Mouse (Mus musculus) embryonic facial prominence, embryonic 14.5 days (tissue): Measurements from ENCODE around the gene Dglucy. TPM values are rescaled to one million over a fixed set of nuclear protein-coding genes. Genes with fewer than 3 reads are reported as not detected.

Experiments
- ATAC-seq: fragments of 200-750 bp; cut with Nextera tagmentation; 2 replicates; pipeline ENCODE4 v1.8.0; 2017; ENCODE audit warnings: low read depth, moderate number of reproducible peaks, moderate TSS enrichment
- DNase-seq: peaks from one replicate; pipeline ENCODE4 v3.0.0-alpha.2; 2015; ENCODE audit warnings: low spot score
- H3K27ac ChIP-seq: fragments of 300-500 bp; sonication (generic); replicated peaks from 2 replicates; pipeline ENCODE4 v1.5.1; 2014; ENCODE audit warnings: low read depth, mild to moderate bottlenecking, low read length, moderate library complexity
- H3K27me3 ChIP-seq: fragments of 300-500 bp; sonication (generic); replicated peaks from 2 replicates; pipeline ENCODE4 v1.6.1; 2014; ENCODE audit warnings: low read length; ENCODE audit not compliant: control insufficient read depth, insufficient read depth
- H3K36me3 ChIP-seq: fragments of 300-500 bp; sonication (generic); 2 replicates; pipeline ENCODE4 v1.6.1; 2014; ENCODE audit warnings: low read length, mixed read lengths; ENCODE audit not compliant: control insufficient read depth, insufficient read depth
- H3K4me1 ChIP-seq: fragments of 300-500 bp; sonication (generic); 2 replicates; pipeline ENCODE4 v1.6.1; 2014; ENCODE audit warnings: antibody characterized with exemption, low read length; ENCODE audit not compliant: control insufficient read depth, insufficient read depth
- H3K4me2 ChIP-seq: fragments of 300-500 bp; sonication (generic); 2 replicates; pipeline ENCODE4 v1.6.1; 2014; ENCODE audit warnings: low read depth, mild to moderate bottlenecking, low read length, moderate library complexity, mixed read lengths
- H3K4me3 ChIP-seq: fragments of 300-500 bp; sonication (generic); 2 replicates; pipeline ENCODE4 v1.5.1; 2014; ENCODE audit warnings: low read depth, mild to moderate bottlenecking, low read length
- H3K9ac ChIP-seq: fragments of 300-500 bp; sonication (generic); 2 replicates; pipeline ENCODE4 v1.6.1; 2014; ENCODE audit warnings: low read depth, mild to moderate bottlenecking, low read length, moderate library complexity, mixed read lengths
- H3K9me3 ChIP-seq: fragments of 300-500 bp; sonication (generic); 2 replicates; pipeline ENCODE4 v1.6.1; 2016; ENCODE audit warnings: low read length; ENCODE audit not compliant: control insufficient read depth
- WGBS: fragments of 180-500 bp; shearing (Covaris S2); extraction: QIAGEN DNeasy Blood & Tissue Kit; methylation state at CpG from one replicate; pipeline ENCODE4 v1.1.7; 2014; 5-methylcytosine and 5-hydroxymethylcytosine counted together
- polyA plus RNA-seq: library from polyadenylated mRNA; unstranded; fragments of >200 nt; fragmentation: Nextera tagmentation; extraction: Ambion mirVana; gene quantifications from 2 replicates; pipeline ENCODE4 v1.2.1, GENCODE M21; 2014

The Dglucy gene
- polyA plus RNA-seq, 1 experiment from 2014 or later = 4.9 TPM

DNA sequence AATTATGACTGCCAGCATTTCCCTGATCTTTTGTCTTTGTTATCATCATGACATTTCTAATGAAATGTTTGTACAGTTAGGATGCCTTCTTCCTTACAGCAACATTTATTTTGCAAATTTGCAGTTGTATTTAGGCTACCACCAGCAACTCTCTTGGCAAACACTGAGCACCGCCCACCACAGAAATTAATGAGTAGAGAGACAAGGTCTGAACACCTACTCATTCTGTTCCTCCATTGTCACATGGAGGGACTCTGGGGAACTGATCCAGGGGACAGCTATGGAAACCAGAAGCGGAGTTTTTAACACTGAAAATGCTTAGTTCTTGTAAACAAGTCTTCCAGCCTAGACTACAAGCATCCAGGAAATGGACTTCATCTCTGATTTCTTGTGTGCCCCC is 35.0 kb downstream of the Dglucy start:
- no peak overlapping the region for H3K27ac ChIP-seq
- H3K27me3 ChIP-seq = no peaks in the 10 kb centered on the region
- H3K9me3 ChIP-seq = no peaks in the 10 kb centered on the region
- H3K9ac ChIP-seq = no peak overlapping the region
- WGBS = 88% methylated on average over 2 of the region's 2 CpGs
- H3K4me1 ChIP-seq = no peaks in the 10 kb centered on the region
- no peak for DNase-seq
- no peaks in the 10 kb centered on the region for H3K36me3 ChIP-seq
- H3K4me3 ChIP-seq = no peak overlapping the region
- no peak overlapping the region for H3K4me2 ChIP-seq
- ATAC-seq = no peak

DNA sequence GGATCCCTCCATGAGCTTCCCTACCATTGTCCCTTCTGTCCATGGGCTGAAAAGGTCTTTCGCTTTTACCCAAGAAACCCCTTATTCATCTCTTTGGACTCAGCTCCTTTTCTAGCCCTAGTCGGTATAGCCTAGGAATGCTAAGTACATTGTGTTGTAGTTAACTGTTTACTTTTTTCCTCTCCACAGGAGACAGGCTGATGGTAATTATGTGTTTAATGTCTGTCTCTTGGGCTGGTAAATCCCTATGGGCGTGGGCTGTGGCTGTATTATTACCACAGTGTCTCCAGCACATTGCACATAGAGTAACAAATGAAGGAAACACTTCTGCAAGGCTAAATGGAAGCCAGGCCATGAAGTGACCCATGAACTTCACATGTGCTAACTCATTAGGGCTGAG is 35.8 kb downstream of the Dglucy start:
- Histone ChIP-seq H3K4me3 (no peak overlapping the region), H3K4me2 (no peak overlapping the region), H3K36me3 (no peaks in the 10 kb centered on the region), H3K9ac (no peak overlapping the region), H3K27me3 (no peaks in the 10 kb centered on the region), H3K27ac (no peak overlapping the region), H3K4me1 (no peaks in the 10 kb centered on the region), H3K9me3 (no peaks in the 10 kb centered on the region)
- 83% methylated on average over 3 of the region's 3 CpGs for WGBS
- no peak for ATAC-seq
- DNase-seq = no peak

DNA sequence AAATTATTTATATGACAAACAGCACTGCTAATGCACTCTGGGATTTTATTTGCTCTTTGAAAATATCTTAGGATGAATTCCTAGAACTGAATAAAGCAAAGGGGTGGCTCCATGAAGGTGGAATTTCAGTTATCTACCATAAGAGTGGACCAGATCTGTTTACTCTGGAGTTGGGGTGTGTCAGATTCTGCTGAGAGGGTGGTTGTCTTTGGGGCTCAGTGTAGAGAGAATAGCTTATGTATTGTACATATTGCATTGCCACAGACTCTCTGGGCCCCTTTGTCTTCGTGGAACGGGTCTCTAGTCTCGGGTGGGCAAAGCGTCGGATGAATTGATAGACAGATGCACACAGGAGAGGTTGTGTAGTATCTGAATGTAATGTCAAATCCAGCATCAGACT is 38.0 kb downstream of the Dglucy start:
- H3K9me3 ChIP-seq = no peaks in the 10 kb centered on the region
- H3K4me3 ChIP-seq = no peak overlapping the region
- H3K27ac ChIP-seq = no peak overlapping the region
- DNase-seq (no peak), ATAC-seq (no peak)
- WGBS = 77% methylated on average over 5 of the region's 5 CpGs
- no peaks in the 10 kb centered on the region for H3K36me3 ChIP-seq
- H3K27me3 ChIP-seq = no peaks in the 10 kb centered on the region
- no peaks in the 10 kb centered on the region for H3K4me1 ChIP-seq
- H3K4me2 ChIP-seq = no peak overlapping the region
- no peak overlapping the region for H3K9ac ChIP-seq

DNA sequence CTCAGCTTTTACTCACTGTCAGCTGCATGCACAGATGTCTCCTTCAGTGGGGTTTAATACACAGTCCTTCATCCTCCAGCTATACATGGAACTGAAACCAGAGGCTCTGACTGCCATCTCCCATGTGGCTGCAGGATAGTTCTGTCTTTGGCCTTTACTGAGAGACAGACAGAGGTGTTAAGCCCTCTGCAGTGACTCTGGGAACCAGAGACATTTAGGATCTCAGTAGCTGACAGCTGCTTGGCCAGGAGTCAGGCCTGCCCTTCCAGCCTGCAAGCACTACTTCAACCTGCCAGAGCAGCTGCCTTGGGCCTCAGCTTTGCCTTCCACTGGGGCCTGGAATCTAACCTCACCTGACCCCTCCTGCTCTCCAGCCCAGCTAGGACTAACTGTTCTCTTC is 41.1 kb downstream of the Dglucy start:
- Histone ChIP-seq H3K4me2 (no peak overlapping the region), H3K36me3 (no peaks in the 10 kb centered on the region), H3K9me3 (no peaks in the 10 kb centered on the region), H3K9ac (no peak overlapping the region), H3K4me3 (no peak overlapping the region), H3K4me1 (no peaks in the 10 kb centered on the region), H3K27me3 (no peaks in the 10 kb centered on the region), H3K27ac (no peak overlapping the region)
- ATAC-seq = peak; percentile 60; the same call in 1 of the 2 replicates
- DNase-seq = peak; percentile 63

DNA sequence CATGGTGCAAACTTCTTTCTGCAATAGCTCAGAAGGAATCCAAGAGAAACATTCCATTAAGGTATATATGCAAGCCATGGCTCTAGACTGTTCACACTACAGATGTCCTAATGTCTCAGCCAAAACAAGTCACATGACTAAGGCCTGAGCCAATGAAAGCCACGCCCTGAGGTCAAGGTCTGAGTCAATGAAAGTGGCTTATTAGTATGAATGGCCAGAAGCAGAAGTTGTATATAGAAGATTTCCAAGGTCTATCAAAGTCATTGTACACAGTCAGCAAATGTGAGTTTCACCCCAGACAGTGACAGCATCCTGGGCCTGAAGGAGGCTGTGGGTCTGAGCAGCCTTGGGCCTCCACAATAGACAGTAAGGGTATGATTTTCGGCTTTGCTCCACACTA is 52.2 kb downstream of the Dglucy start:
- no peaks in the 10 kb centered on the region for H3K9me3 ChIP-seq
- 70% methylated on average over 2 of the region's 2 CpGs for WGBS
- H3K4me2 ChIP-seq = no peak overlapping the region
- no peaks in the 10 kb centered on the region for H3K27me3 ChIP-seq
- H3K36me3 ChIP-seq = no peaks in the 10 kb centered on the region
- no peak overlapping the region for H3K27ac ChIP-seq
- ATAC-seq = no peak
- no peak overlapping the region for H3K9ac ChIP-seq
- no peak overlapping the region for H3K4me3 ChIP-seq
- no peaks in the 10 kb centered on the region for H3K4me1 ChIP-seq
- no peak for DNase-seq

DNA sequence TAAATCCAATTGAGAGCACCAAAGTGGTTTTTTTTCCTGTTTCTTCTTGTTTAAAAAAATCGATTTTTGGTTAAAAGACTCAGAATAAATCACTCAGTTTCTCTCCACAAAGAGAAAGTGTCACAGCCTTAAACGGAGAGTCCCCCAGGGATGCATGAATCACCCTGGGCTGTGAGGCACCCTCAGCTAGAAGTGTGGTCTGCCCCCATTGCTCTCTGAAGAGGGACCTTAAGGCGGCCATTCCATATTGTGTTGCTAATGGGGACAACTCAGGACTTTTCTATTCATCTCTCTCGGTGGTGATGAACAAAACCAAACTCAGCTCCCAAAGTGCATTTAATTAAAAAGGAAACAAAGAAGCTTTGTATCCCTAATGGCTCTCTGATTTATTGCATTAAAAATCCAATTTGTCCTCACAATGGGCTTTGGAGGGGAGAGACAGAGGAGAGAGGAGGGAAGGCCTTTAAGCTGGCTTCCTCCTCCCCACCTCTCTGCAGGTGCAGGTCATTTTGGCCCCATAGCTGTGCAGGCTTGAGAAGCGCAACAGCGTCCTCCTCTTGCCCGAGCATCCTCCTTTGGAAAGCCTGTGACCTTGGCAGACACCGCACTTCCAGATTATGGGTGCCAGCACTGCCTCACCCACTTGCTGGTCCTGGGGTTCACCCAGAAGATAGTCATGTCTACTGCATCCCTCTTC is 52.9 kb downstream of the Dglucy start:
- no peak for DNase-seq
- Histone ChIP-seq H3K27me3 (no peaks in the 10 kb centered on the region), H3K4me3 (no peak overlapping the region), H3K4me2 (no peak overlapping the region), H3K4me1 (no peaks in the 10 kb centered on the region), H3K27ac (no peak overlapping the region), H3K9me3 (no peaks in the 10 kb centered on the region), H3K36me3 (no peaks in the 10 kb centered on the region), H3K9ac (no peak overlapping the region)
- WGBS = 41% methylated on average over 8 of the region's 8 CpGs
- no peak for ATAC-seq

DNA sequence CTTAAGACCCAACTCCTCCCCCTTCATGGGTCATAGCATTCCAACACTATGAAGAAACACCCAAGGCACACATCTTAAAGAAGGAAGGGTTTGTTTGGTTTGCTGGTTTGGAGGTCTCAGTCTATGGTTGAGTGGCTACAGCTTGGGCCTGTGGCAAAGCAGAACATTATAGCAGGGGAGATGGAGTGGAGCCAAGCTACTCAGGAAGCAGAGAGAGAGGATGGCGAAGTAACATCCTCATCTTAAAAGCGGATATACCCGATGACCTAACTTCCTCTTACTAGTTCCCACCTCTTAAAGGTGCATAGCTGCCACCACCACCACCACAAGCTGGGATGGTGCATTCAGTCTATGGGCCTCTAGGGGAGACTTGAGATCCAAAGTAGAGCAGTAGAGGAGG is 58.4 kb downstream of the Dglucy start:
- no peak for DNase-seq
- 96% methylated on average over 3 of the region's 3 CpGs for WGBS

DNA sequence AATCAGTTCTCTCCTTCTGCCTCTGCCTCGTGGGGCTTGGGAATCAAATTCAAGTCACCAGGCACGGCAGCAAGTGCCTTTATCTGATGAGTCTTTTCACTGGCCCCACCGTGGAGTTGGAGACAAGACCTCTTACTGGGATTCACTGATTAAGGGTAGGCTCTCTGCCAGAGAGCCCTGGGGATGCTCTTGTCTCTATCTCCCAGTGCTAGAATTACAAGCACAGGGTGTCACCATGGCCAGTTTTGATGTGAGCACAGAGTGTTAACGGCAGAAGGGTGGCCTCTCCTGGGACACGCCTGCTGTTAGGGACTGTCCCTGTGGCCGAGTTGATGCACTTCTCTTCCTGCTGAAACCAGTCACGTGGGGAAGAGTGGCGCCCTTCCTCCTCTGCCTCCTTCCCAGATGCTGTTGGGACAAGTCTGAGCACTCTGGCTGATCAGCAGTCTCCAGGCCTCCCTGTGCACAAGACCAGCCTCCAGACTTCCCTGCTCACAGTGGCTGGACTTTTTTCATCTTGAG is 60.3 kb downstream of the Dglucy start:
- ATAC-seq (no peak), DNase-seq (no peak)
- Histone ChIP-seq H3K4me2 (no peak overlapping the region), H3K4me3 (no peak overlapping the region), H3K27ac (no peak overlapping the region), H3K36me3 (no peaks in the 10 kb centered on the region), H3K4me1 (no peaks in the 10 kb centered on the region), H3K9ac (no peak overlapping the region), H3K27me3 (no peaks in the 10 kb centered on the region), H3K9me3 (no peaks in the 10 kb centered on the region)
- 31% methylated on average over 8 of the region's 8 CpGs for WGBS

More for the DNA sequence above, 58.4 kb downstream of the Dglucy start:
- Histone ChIP-seq H3K9ac (no peak overlapping the region), H3K4me2 (no peak overlapping the region), H3K27me3 (no peaks in the 10 kb centered on the region), H3K9me3 (no peaks in the 10 kb centered on the region), H3K36me3 (no peaks in the 10 kb centered on the region), H3K4me3 (no peak overlapping the region), H3K27ac (no peak overlapping the region), H3K4me1 (no peaks in the 10 kb centered on the region)
- no peak for ATAC-seq

DNA sequence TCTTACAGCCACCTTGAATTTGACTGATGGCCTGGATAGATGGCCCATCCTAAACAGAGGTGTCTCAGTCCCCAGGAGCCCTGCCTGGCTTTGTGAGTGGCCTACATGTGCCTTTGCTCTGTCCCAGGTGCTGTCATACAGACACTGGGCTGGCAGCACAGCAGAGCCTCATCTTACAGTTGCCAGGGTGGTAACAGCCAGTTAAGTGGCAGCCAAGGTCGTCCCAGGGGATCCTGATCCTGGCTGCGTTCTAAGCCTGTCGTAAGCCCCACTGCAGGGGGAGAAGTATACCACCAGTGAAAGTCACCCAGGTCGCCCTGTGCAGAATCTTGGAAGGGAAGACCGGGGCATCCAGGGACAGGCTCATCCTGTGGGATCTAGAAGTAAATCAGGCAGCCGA is 61.1 kb downstream of the Dglucy start:
- Histone ChIP-seq H3K4me3 (no peak overlapping the region), H3K4me2 (no peak overlapping the region), H3K36me3 (no peaks in the 10 kb centered on the region), H3K27me3 (no peaks in the 10 kb centered on the region), H3K9ac (no peak overlapping the region), H3K4me1 (no peaks in the 10 kb centered on the region), H3K27ac (no peak overlapping the region), H3K9me3 (no peaks in the 10 kb centered on the region)
- 85% methylated on average over 6 of the region's 6 CpGs for WGBS
- no peak; the same call in 1 of the 2 replicates for ATAC-seq
- no peak for DNase-seq
